Mouse (Mus musculus) Muller cell, postnatal 12 days (primary cell): ENCODE results near the gene Lrrc66.

Experiments
- DNase-seq: peaks from one replicate; pipeline ENCODE4 v3.0.0-alpha.2; 2015; ENCODE audit errors: inconsistent ontology term

Lrrc66 gene

GRCm38 (mm10) chr5:73558756-73559155, 73.6 kb downstream of the Lrrc66 start:
- DNase-seq: no peak

DNA sequence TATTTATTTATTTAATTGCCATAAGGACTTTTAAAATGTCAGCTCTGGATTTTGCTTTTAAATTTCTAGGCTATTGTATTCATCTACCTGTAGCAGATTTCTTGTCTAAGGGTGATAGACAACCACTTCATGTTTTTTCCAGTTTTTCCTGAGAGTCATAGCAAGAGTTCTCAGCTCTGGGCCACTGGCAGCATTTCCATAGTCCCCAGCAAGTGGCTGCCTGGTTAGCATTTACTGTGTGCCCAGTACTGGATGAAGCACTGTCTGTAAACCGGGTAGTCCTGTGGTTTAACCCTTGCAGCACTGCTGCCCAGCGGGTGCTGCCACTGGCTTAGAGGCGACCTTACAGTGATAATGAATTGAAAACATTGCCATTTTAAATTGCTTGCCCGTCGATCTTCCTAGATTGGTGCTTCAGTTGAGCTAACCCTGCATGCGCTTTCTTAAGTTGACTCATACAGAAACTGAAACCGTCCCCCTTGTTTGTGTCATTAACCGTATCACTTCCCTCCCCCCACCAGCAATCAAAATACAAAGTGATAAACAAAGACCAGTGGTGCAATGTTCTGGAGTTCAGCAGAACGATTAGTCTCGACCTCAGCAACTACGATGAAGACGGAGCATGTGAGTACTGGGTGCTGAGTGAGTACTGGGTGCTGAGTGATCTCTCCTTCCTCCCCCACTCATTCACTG, 75.4 kb downstream of the Lrrc66 start:
- DNase-seq: no peak
